Mouse (Mus musculus): ENCODE results near the gene Cds2. TPM values are rescaled to one million over a fixed set of nuclear protein-coding genes. Genes with fewer than 3 reads are reported as not detected.

The Cds2 gene
- 61.5 and 74.0 TPM in 2 replicates for total RNA-seq (2014; rRNA removed; ENCODE audit: low replicate concordance)
- 22.6 and 26.7 TPM in 2 replicates for polyA plus RNA-seq (2015; fragmentation: Nextera tagmentation; extraction: Ambion mirVana)

DNA sequence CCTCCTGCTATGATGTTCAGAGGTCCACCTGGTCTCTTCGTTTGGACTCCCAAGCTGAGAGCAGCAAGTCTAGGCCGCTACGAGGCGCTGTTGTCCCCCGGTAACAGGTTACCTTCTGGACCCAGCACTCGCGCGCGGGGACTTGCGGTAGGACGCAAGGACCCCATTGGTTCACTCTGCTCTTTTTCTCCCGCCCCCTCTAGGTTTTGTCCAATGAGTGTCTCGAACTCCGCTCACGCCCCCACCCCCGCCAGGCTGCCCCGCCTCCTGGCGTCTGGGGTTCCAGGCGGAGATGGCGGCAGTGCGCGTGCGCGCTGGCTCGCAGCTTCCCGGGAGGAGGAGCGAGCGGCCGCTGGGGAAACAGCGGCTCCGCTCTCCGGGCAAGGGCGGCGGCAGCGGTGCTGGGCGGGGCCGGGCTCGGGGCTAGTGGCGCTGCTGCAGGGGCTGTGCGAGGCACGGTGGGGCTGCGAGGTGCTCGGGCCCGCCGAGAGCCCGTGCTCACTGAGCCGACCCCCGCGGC, at the start of gene Cds2:
Gene Cds2 (plus strand): TSS at position 270 of the 520 bp plus-strand sequence.
- H3K36me3 ChIP-seq (replicated peaks; ENCODE audit: control insufficient read depth, insufficient read depth, low read length) = no peaks in the 10 kb centered on the region
- H3K9ac ChIP-seq (replicated peaks; ENCODE audit: low read depth, low read length) = peak within 1 kb of the TSS; percentile 95
- H3K27ac ChIP-seq (ENCODE audit: low read depth) = peak within 1 kb of the TSS; percentile 78
- under 1% methylated on average over 49 of the region's 49 CpGs for WGBS
- H3K4me1 ChIP-seq (ENCODE audit: control insufficient read depth, insufficient read depth) = peaks cover 23% of the 10 kb centered on the region
- peak within 1 kb of the TSS; percentile 95 for H3K4me3 ChIP-seq (ENCODE audit: low read depth, low read length)
- ATAC-seq (ENCODE audit: insufficient read depth, low read depth) = peak; percentile 99
- peak; percentile 98 for DNase-seq (ENCODE audit: low spot score)
- H3K9me3 ChIP-seq (replicated peaks; ENCODE audit: control insufficient read depth, low read length) = no peaks in the 10 kb centered on the region
- H3K4me2 ChIP-seq (ENCODE audit: low read depth, low read length) = peak within 1 kb of the TSS; percentile 86
- TF ChIP-seq CTCF (IDR thresholded peaks at IDR 0.05; ENCODE audit: low read depth) = peak; percentile 93
- TF ChIP-seq EP300 (IDR thresholded peaks at IDR 0.05; ENCODE audit: low read depth) = no peak
- no peaks in the 10 kb centered on the region for H3K27me3 ChIP-seq (ENCODE audit: control insufficient read depth, insufficient read depth, low read length)

DNA sequence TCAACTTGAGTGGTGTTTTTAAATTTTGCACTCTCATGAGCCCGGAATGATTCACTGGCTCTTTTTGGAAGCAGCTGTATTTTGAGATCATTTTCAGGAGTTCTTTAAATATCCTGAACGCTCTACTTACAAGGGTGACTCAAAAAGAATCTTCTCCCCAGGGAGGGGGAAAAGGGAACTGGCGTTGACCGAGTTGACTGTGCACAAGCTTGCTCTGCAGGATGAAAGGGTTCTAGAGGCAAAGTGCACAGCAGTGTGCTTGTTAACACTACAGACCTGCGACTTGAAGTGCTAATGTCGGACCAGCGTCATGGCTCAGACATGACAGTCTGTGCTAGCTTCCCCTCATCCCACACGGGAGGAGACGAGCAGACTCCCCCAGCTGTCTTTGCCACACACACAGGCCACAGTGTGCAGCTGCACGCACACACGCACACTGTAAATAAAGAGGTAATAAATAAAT, 41.3 kb upstream of the Cds2 start:
- H3K36me3 ChIP-seq (replicated peaks; ENCODE audit: control insufficient read depth, insufficient read depth, low read length) = no peaks in the 10 kb centered on the region
- no peaks in the 10 kb centered on the region for H3K27me3 ChIP-seq (ENCODE audit: control insufficient read depth, insufficient read depth, low read length)
- WGBS = 27% methylated on average over 11 of the region's 11 CpGs
- H3K27ac ChIP-seq (ENCODE audit: low read depth) = no peak overlapping the region
- TF ChIP-seq CTCF (IDR thresholded peaks at IDR 0.05; ENCODE audit: low read depth) = no peak
- no peak for TF ChIP-seq EP300 (IDR thresholded peaks at IDR 0.05; ENCODE audit: low read depth)
- DNase-seq (ENCODE audit: low spot score) (peak; percentile 28), ATAC-seq (ENCODE audit: insufficient read depth, low read depth) (no peak; the same call in 1 of the 2 replicates)
- H3K4me3 ChIP-seq (ENCODE audit: low read depth, low read length) = no peak overlapping the region
- no peaks in the 10 kb centered on the region for H3K9me3 ChIP-seq (replicated peaks; ENCODE audit: control insufficient read depth, low read length)
- H3K4me1 ChIP-seq (ENCODE audit: control insufficient read depth, insufficient read depth) = no peaks in the 10 kb centered on the region
- H3K9ac ChIP-seq (replicated peaks; ENCODE audit: low read depth, low read length) = no peak overlapping the region
- H3K4me2 ChIP-seq (ENCODE audit: low read depth, low read length) = peak overlapping the region; percentile 11; the same call in 1 of the 2 replicates

DNA sequence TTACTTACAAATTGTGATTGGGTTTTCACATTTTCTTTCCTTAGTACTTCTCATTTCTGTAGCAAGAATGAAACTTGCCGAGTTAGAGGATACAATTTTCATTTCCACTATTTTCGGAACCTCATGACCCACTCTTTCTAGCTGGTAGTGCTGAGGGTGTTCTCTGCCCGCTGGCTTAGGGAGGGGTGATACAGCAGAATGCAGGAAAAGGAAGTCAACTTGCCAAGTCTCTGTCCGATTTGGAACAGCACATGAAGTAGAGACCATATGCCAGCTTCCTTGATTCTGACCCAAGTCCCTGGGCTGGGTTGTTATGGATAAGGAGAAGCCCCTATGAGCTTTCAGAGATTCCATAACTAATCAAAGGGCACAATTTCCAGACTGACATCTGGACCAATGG, 38.6 kb upstream of the Cds2 start:
- DNase-seq (ENCODE audit: low spot score) = no peak
- 75% methylated on average over 4 of the region's 4 CpGs for WGBS
- Histone ChIP-seq H3K27ac (ENCODE audit: low read depth) (no peak overlapping the region), H3K36me3 (replicated peaks; ENCODE audit: control insufficient read depth, insufficient read depth, low read length) (no peaks in the 10 kb centered on the region), H3K9me3 (replicated peaks; ENCODE audit: control insufficient read depth, low read length) (no peaks in the 10 kb centered on the region), H3K4me2 (ENCODE audit: low read depth, low read length) (no peak overlapping the region), H3K27me3 (ENCODE audit: control insufficient read depth, insufficient read depth, low read length) (no peaks in the 10 kb centered on the region), H3K4me3 (ENCODE audit: low read depth, low read length) (no peak overlapping the region), H3K4me1 (ENCODE audit: control insufficient read depth, insufficient read depth) (no peaks in the 10 kb centered on the region), H3K9ac (replicated peaks; ENCODE audit: low read depth, low read length) (no peak overlapping the region)
- no peak for ATAC-seq (ENCODE audit: insufficient read depth, low read depth)
- TF ChIP-seq CTCF (IDR thresholded peaks at IDR 0.05; ENCODE audit: low read depth) (no peak), EP300 (IDR thresholded peaks at IDR 0.05; ENCODE audit: low read depth) (no peak)

DNA sequence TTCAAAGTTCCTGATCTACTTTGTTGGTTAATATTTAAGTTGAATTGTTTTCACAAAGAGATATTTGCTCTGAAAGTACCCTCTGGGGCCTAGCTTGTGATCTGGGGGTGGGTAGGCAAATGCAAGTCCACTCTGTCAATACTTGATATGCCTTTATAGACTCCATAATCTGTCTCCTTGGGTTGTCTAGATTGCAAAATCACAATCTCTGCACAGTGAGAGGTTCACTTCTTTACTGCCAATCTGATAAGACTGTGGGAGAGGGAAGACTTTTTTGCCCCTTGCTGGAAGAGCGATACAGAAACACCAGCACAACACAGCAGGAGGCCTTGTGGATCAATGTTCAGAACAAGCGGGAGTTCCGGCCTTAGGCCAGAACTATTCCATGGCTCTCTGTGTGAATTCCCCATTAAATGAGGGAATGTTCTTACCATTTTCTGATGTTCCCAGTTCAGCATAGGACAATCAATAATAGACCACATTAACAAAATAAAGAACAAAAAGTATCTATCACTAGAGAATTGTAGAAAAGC, 30.5 kb upstream of the Cds2 start:
- no peak for DNase-seq (ENCODE audit: low spot score)
- Histone ChIP-seq H3K27ac (ENCODE audit: low read depth) (no peak overlapping the region), H3K9ac (replicated peaks; ENCODE audit: low read depth, low read length) (no peak overlapping the region), H3K4me1 (ENCODE audit: control insufficient read depth, insufficient read depth) (no peaks in the 10 kb centered on the region), H3K4me3 (ENCODE audit: low read depth, low read length) (no peak overlapping the region), H3K9me3 (replicated peaks; ENCODE audit: control insufficient read depth, low read length) (no peaks in the 10 kb centered on the region), H3K4me2 (ENCODE audit: low read depth, low read length) (no peak overlapping the region), H3K36me3 (replicated peaks; ENCODE audit: control insufficient read depth, insufficient read depth, low read length) (no peaks in the 10 kb centered on the region), H3K27me3 (ENCODE audit: control insufficient read depth, insufficient read depth, low read length) (no peaks in the 10 kb centered on the region)
- WGBS = 92% methylated on average over 3 of the region's 3 CpGs
- TF ChIP-seq CTCF (IDR thresholded peaks at IDR 0.05; ENCODE audit: low read depth) = no peak
- TF ChIP-seq EP300 (IDR thresholded peaks at IDR 0.05; ENCODE audit: low read depth) = no peak
- ATAC-seq (ENCODE audit: insufficient read depth, low read depth) = no peak

DNA sequence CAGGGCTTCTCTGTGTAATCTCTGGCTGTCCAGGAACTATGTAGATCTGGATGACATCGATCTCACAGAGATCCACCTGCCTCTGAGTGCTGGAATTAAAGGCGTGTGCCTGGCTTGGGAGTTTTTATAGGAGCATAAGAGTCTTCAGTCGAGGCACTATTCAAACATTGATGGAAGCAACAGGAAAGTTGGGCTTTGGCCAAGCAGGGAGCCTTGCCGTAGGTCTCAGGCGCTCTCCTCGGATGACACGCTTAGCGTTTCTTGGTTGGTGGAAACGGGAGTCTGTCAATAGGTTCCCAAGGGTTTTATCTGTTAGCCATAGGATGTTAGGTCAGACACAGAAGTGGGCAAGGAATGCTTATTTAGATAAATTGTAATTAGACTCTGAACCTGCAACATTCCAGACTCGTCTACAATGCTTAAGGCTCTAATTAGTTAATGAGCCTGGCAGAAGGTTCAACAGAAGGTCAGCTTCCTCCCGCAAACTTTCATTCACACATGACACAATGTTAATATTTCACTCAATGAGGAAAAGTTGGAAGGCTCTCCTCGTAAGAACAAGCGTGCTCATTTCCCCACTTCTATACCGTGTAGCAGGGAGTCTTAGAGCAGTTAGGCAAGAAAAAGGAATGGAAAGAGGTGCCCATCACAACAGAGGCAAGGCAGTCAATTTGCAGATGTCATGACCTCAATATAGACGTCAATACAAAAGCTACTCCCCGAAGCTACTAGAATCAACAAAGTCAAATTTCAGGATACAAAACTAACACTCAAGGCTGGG, 28.8 kb upstream of the Cds2 start:
- DNase-seq (ENCODE audit: low spot score) (no peak), ATAC-seq (ENCODE audit: insufficient read depth, low read depth) (no peak)
- no peaks in the 10 kb centered on the region for H3K9me3 ChIP-seq (replicated peaks; ENCODE audit: control insufficient read depth, low read length)
- H3K4me3 ChIP-seq (ENCODE audit: low read depth, low read length) = no peak overlapping the region
- no peaks in the 10 kb centered on the region for H3K27me3 ChIP-seq (ENCODE audit: control insufficient read depth, insufficient read depth, low read length)
- no peak overlapping the region for H3K27ac ChIP-seq (ENCODE audit: low read depth)
- H3K4me1 ChIP-seq (ENCODE audit: control insufficient read depth, insufficient read depth) = no peaks in the 10 kb centered on the region
- H3K36me3 ChIP-seq (replicated peaks; ENCODE audit: control insufficient read depth, insufficient read depth, low read length) = 0 out of 2 replicates have a peak, but pooled peaks cover 7% of the 10 kb centered on the region
- TF ChIP-seq EP300 (IDR thresholded peaks at IDR 0.05; ENCODE audit: low read depth) (no peak), CTCF (IDR thresholded peaks at IDR 0.05; ENCODE audit: low read depth) (no peak)
- whole genome bisulfite sequencing = 57% methylated on average over 16 of the region's 16 CpGs
- no peak overlapping the region for H3K9ac ChIP-seq (replicated peaks; ENCODE audit: low read depth, low read length)
- H3K4me2 ChIP-seq (ENCODE audit: low read depth, low read length) = no peak overlapping the region

Data from heart, postnatal 0 days (tissue).